Mouse (Mus musculus): ENCODE measurements at regions not wholly inside any gene's neighbourhood (a gene's known extent, or its start where the extent isn't known, plus 50 kb on each side); places are given as distances from the start of the nearest gene placed in this dataset.

DNA sequence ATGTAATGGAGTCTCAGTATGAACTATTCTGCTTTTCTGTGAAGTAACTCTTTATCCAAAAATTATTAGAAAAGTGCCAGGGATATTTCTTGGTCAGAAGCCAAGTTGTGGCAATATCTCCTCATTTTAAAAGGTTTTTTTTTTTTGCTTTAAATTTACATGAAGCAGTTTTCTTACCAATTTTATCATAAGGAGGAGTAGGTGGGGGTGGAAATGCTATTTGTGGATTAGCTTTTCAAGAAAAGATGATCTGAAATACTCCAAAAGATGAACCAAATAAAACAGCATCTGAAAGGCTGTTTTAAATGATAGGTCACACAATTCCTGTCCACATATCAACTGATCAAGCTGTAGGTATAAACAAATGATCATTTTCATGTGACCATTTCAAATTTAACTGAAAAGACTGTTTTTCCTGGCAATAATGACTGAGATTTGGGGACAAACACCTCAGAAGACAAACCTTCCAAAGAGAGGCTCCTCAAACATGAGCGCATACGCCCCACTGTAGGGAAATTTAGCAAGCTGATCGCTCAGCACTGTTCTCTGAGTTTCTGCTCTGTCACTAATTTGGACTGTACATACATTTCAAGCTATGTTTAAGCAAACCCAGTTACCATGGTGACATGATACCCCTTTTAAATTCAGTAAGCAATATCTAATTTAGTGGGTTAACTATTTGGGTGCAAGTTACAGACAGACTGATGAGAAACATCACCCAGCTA, 325.8 kb downstream of the Ppp3ca start:
- TF ChIP-seq POLR2A (IDR thresholded peaks at IDR 0.05; ENCODE audit: low read depth, low read length) (no peak), CTCF (IDR thresholded peaks at IDR 0.05; ENCODE audit: extremely low read depth, insufficient read length, insufficient replicate concordance, low read depth, low read length) (no peak)
